Mouse (Mus musculus) kidney, embryonic 16.5 days (tissue): Measurements from ENCODE around the gene Rimklb. TPM values are rescaled to one million over a fixed set of nuclear protein-coding genes. Genes with fewer than 3 reads are reported as not detected.
"Not testable (repeated sequence)": the region's sequence is repeated elsewhere in the genome, so short reads cannot be mapped to it uniquely, and the experiment has no call there.

Experiments
- ATAC-seq: fragments of 200-750 bp; cut with Nextera tagmentation; 2 replicates; pipeline ENCODE4 v1.8.0; 2017; ENCODE audit warnings: moderate TSS enrichment; ENCODE audit not compliant: low FRiP score, low TSS enrichment
- H3K27ac ChIP-seq: fragments of 300-500 bp; sonication (generic); 2 replicates; pipeline ENCODE4 v1.5.1; 2014; ENCODE audit warnings: low read length
- H3K27me3 ChIP-seq: fragments of 300-500 bp; sonication (generic); 2 replicates; pipeline ENCODE4 v1.6.1; 2014; ENCODE audit warnings: low read length, control low read depth, mixed read lengths; ENCODE audit not compliant: insufficient read depth
- H3K36me3 ChIP-seq: fragments of 300-500 bp; sonication (generic); 2 replicates; pipeline ENCODE4 v1.6.1; 2014; ENCODE audit warnings: low read length, control low read depth, mixed read lengths; ENCODE audit not compliant: insufficient read depth
- H3K4me1 ChIP-seq: fragments of 300-500 bp; sonication (generic); 2 replicates; pipeline ENCODE4 v1.6.1; 2014; ENCODE audit warnings: low read length, control low read depth, mixed read lengths; ENCODE audit not compliant: insufficient read depth
- H3K4me2 ChIP-seq: fragments of 300-500 bp; sonication (generic); replicated peaks from 2 replicates; pipeline ENCODE4 v1.6.1; 2014; ENCODE audit warnings: low read depth, low read length
- H3K4me3 ChIP-seq: fragments of 300-500 bp; sonication (generic); 2 replicates; pipeline ENCODE4 v1.5.1; 2014; ENCODE audit warnings: mild to moderate bottlenecking, low read length
- H3K9ac ChIP-seq: fragments of 300-500 bp; sonication (generic); replicated peaks from 2 replicates; pipeline ENCODE4 v1.6.1; 2014; ENCODE audit warnings: low read length
- H3K9me3 ChIP-seq: fragments of 300-500 bp; sonication (generic); 2 replicates; pipeline ENCODE4 v1.6.1; 2016; ENCODE audit warnings: low read length, control low read depth
- WGBS: fragments of 180-500 bp; shearing (Covaris S2); extraction: QIAGEN DNeasy Blood & Tissue Kit; methylation state at CpG from one replicate; pipeline ENCODE4 v1.1.7; 2014; 5-methylcytosine and 5-hydroxymethylcytosine counted together
- polyA plus RNA-seq: library from polyadenylated mRNA; unstranded; fragments of >200 nt; fragmentation: Nextera tagmentation; extraction: Ambion mirVana; gene quantifications from 2 replicates; pipeline ENCODE4 v1.2.1, GENCODE M21; 2015

Rimklb gene
- polyA plus RNA-seq, 1 experiment from 2014 or later = 13.8 TPM

DNA sequence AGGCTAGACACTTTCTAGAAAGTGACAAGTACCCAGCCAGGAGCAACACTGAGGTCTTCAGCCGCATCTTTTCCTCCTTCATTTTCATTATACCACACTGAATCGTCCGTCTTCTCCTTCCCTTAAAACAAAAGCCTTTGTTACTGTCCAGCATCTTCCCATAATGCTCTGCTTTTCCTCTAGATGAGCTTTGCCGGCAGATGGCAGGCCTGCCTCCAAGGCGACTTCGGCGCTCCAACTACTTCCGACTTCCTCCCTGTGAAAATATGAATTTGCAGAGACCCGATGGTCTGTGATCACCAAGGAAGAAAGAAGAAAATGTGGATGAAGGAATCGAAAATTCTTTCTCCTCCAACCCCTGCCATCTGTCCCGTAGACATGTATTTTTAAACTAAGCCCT, 29.6 kb upstream of the Rimklb start:
- Histone ChIP-seq H3K4me2 (no peak overlapping the region), H3K9me3 (no peaks in the 10 kb centered on the region), H3K4me3 (no peak overlapping the region), H3K4me1 (0 out of 2 replicates have a peak, but pooled peaks cover 3% of the 10 kb centered on the region), H3K27ac (no peak overlapping the region), H3K27me3 (no peaks in the 10 kb centered on the region), H3K36me3 (no peaks in the 10 kb centered on the region), H3K9ac (no peak overlapping the region)
- 81% methylated on average over 11 of the region's 11 CpGs for WGBS
- ATAC-seq = no peak

- no peaks in the 10 kb centered on the region for H3K27me3 ChIP-seq
- no peak overlapping the region for H3K4me2 ChIP-seq
- H3K9me3 ChIP-seq = no peaks in the 10 kb centered on the region
- no peak for ATAC-seq
- H3K36me3 ChIP-seq = no peaks in the 10 kb centered on the region
- 32% methylated on average over 12 of the region's 12 CpGs for WGBS
- no peak overlapping the region for H3K9ac ChIP-seq
- H3K4me1 ChIP-seq = no peaks in the 10 kb centered on the region
- H3K4me3 ChIP-seq = no peak overlapping the region
- H3K27ac ChIP-seq = no peak overlapping the region
Observed at GRCm38 (mm10) chr6:122527596-122527995, 29.0 kb upstream of the Rimklb start.

DNA sequence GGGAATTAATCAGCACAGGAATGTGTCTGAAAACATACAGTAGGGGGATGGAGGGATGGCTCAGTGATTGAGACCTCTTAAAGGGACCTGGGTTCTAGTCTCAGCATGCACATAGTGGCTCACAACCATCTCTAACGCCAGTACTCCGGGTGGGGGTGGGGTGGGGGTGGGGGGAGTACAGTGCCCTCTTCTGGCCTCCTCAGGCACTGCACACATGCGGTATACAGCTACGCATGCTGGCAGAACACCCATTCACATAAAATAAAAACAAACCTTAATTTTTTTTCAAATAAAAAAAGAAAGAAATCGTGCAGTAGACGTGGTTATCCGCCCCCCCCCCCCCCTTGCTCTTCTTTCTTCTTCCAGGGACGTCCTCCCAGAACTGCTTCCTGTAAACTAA, 24.7 kb upstream of the Rimklb start:
- H3K4me1 ChIP-seq = no peaks in the 10 kb centered on the region
- no peaks in the 10 kb centered on the region for H3K36me3 ChIP-seq
- no peaks in the 10 kb centered on the region for H3K27me3 ChIP-seq
- H3K4me2 ChIP-seq = no peak overlapping the region
- no peak overlapping the region for H3K27ac ChIP-seq
- no peaks in the 10 kb centered on the region for H3K9me3 ChIP-seq
- H3K4me3 ChIP-seq = no peak overlapping the region
- ATAC-seq = no peak
- H3K9ac ChIP-seq = no peak overlapping the region
- 86% methylated on average over 8 of the region's 8 CpGs for WGBS

DNA sequence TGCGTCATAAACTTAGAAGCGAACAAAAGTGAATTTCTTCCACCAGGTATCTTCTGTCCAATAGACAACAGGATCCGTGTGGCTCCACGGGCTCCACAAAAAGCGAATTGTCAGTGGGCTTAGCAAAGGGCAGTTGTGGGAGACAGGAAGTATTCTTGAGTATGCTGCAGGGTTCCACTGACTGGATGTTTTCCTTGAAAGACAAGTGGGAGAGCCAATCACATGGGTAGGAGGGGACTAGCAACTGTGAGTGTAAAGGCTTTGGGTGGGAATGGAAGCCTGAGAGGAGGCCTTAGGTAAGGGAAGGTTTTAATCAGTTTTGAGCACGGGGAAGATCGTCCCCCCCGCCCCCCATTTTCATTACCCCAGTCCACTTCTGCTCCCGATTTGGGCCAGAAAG, 24.0 kb upstream of the Rimklb start:
- Histone ChIP-seq H3K27ac (no peak overlapping the region), H3K4me1 (no peaks in the 10 kb centered on the region), H3K4me2 (no peak overlapping the region; the same call in 1 of the 2 replicates), H3K36me3 (no peaks in the 10 kb centered on the region), H3K4me3 (no peak overlapping the region), H3K9ac (no peak overlapping the region), H3K9me3 (no peaks in the 10 kb centered on the region), H3K27me3 (no peaks in the 10 kb centered on the region)
- WGBS = 68% methylated on average over 9 of the region's 9 CpGs
- peak; percentile 82; the same call in 1 of the 2 replicates for ATAC-seq

- H3K4me3 ChIP-seq = no peak overlapping the region
- H3K9ac ChIP-seq = no peak overlapping the region
- no peaks in the 10 kb centered on the region for H3K4me1 ChIP-seq
- no peak for ATAC-seq
- H3K36me3 ChIP-seq = no peaks in the 10 kb centered on the region
- H3K27me3 ChIP-seq = no peaks in the 10 kb centered on the region
- 51% methylated on average over 2 of the region's 2 CpGs for WGBS
- H3K9me3 ChIP-seq = no peaks in the 10 kb centered on the region
- H3K27ac ChIP-seq = no peak overlapping the region
- H3K4me2 ChIP-seq = no peak overlapping the region
Observed at GRCm38 (mm10) chr6:122519384-122519783, 20.8 kb upstream of the Rimklb start.

- H3K36me3 ChIP-seq = no peaks in the 10 kb centered on the region
- ATAC-seq = no peak
- 48% methylated on average over 1 of the region's 1 CpGs for WGBS
- H3K4me1 ChIP-seq = no peaks in the 10 kb centered on the region
- H3K9me3 ChIP-seq = no peaks in the 10 kb centered on the region
- H3K4me3 ChIP-seq = no peak overlapping the region
- no peak overlapping the region for H3K4me2 ChIP-seq
- H3K27ac ChIP-seq = no peak overlapping the region
- H3K27me3 ChIP-seq = no peaks in the 10 kb centered on the region
- H3K9ac ChIP-seq = no peak overlapping the region
Observed at GRCm38 (mm10) chr6:122517668-122518067, 19.1 kb upstream of the Rimklb start.

- H3K36me3 ChIP-seq, ATAC-seq, H3K9me3 ChIP-seq, H3K4me1 ChIP-seq, H3K4me2 ChIP-seq, H3K4me3 ChIP-seq, H3K27me3 ChIP-seq, H3K9ac ChIP-seq, H3K27ac ChIP-seq: not testable (repeated sequence)
- 91% methylated on average over 2 of the region's 2 CpGs for WGBS
Observed at GRCm38 (mm10) chr6:122515762-122516161, 17.2 kb upstream of the Rimklb start.

- Histone ChIP-seq H3K36me3 (no peaks in the 10 kb centered on the region), H3K27me3 (no peaks in the 10 kb centered on the region), H3K4me3 (no peak overlapping the region), H3K27ac (no peak overlapping the region), H3K9ac (no peak overlapping the region), H3K4me1 (no peaks in the 10 kb centered on the region), H3K9me3 (no peaks in the 10 kb centered on the region), H3K4me2 (no peak overlapping the region; the same call in 1 of the 2 replicates)
- no peak for ATAC-seq
- 83% methylated on average over 3 of the region's 3 CpGs for whole genome bisulfite sequencing
Observed at GRCm38 (mm10) chr6:122514312-122514711, 15.8 kb upstream of the Rimklb start.

DNA sequence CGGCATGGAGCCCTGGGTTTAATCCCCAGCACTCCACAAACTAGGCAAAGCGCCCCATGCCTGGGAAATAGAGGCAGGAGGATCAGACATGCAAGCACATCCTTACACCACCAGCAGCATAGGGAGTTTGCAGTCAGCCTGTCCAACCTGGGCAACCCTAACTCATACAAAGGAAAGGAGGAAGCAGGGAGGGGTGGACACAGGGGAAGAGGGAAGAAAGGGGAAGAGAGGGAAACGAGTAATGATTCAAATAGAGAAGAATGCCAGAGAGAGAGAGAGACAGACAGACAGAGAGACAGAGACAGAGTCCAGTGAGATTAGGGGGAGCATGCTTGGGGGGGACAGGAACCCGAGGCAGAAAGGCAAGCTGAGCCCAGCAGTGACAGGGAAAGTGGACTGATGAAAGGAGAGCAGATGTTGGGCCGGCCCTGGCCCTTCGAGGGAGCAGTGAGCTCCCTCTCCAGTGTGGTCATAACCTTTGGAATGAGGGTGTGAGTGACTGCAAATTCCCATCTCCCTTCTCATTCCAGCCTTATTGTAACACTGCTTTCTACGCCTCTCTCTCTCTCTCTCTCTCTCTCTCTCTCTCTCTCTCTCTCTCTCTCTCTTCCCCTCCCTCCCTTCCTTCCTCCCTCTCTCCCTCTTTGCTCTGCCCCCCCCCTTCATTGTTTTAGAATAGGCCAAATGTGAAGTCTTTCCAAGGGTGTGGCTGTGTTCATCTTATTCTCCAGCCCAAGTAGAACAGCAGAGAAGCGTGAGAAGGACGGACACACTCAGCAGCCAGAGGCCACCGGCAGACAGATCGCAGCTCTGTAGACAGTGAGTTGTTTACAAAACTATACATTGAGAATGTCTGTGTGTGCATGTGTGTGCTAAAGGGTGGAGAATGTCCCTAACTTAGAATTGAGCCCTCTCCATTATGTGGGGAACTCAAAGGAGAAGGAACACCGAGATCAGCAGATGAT, 14.6 kb upstream of the Rimklb start:
- H3K4me2 ChIP-seq = no peak overlapping the region
- ATAC-seq = peak; percentile 35; the same call in 1 of the 2 replicates
- no peaks in the 10 kb centered on the region for H3K27me3 ChIP-seq
- no peak overlapping the region for H3K27ac ChIP-seq
- H3K36me3 ChIP-seq = no peaks in the 10 kb centered on the region
- no peaks in the 10 kb centered on the region for H3K4me1 ChIP-seq
- no peak overlapping the region for H3K9ac ChIP-seq
- 53% methylated on average over 12 of the region's 12 CpGs for WGBS
- no peak overlapping the region for H3K4me3 ChIP-seq
- H3K9me3 ChIP-seq = no peaks in the 10 kb centered on the region

DNA sequence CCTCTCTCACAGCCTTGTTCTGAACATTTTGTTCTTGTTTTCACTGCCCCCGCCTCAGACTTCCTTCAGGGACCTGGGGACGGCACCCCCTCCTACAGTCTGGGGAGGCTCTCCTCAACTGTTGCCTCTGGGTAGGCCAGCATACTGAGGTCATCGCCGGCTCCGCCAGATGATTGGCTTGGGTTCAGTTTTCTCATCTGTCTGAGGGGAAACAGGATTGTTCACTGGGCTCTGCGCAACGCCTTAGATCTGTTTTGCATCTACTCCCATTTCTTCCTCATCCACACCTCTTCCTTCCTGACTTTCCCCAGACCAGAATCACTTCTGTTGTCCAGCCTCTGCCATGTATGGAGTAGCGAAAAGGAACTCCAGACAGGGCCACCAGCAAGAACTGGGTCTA, 9.9 kb upstream of the Rimklb start:
- Histone ChIP-seq H3K36me3 (no peaks in the 10 kb centered on the region), H3K27me3 (no peaks in the 10 kb centered on the region), H3K4me2 (no peak overlapping the region), H3K4me3 (no peak overlapping the region), H3K9ac (no peak overlapping the region), H3K4me1 (peaks cover 12% of the 10 kb centered on the region; the same call in 1 of the 2 replicates), H3K27ac (no peak overlapping the region), H3K9me3 (no peaks in the 10 kb centered on the region)
- 71% methylated on average over 8 of the region's 8 CpGs for WGBS
- ATAC-seq = no peak; the same call in 1 of the 2 replicates
